Mouse (Mus musculus): ENCODE measurements around the gene Morn3. TPM values are rescaled to one million over a fixed set of nuclear protein-coding genes. Genes with fewer than 3 reads are reported as not detected.

Gene Morn3
- polyA plus RNA-seq, 1 experiment from 2014 or later, result 1.0 TPM

Other genes starting within 250 kb of the Morn3 start
- 522 and 525 TPM in 2 replicates for gene Anapc5, start 225.7 kb downstream of the Morn3 start, polyA plus RNA-seq (2014; fragmentation: Nextera tagmentation; extraction: Ambion mirVana)
- gene Rnf34, start 197.0 kb downstream of the Morn3 start, polyA plus RNA-seq (2014; fragmentation: Nextera tagmentation; extraction: Ambion mirVana), result 56.8 and 61.5 TPM in 2 replicates
- gene Kdm2b, start 57.2 kb downstream of the Morn3 start, polyA plus RNA-seq (2014; fragmentation: Nextera tagmentation; extraction: Ambion mirVana), result 59.9 and 67.6 TPM in 2 replicates
- 10.1 and 12.7 TPM in 2 replicates for gene Orai1, start 31.9 kb downstream of the Morn3 start, polyA plus RNA-seq (2014; fragmentation: Nextera tagmentation; extraction: Ambion mirVana)
- gene Tmem120b, start 21.4 kb upstream of the Morn3 start, polyA plus RNA-seq (2014; fragmentation: Nextera tagmentation; extraction: Ambion mirVana), result 7.8 and 9.0 TPM in 2 replicates
- gene Rhof, start 85.7 kb upstream of the Morn3 start, polyA plus RNA-seq (2014; fragmentation: Nextera tagmentation; extraction: Ambion mirVana), result 1.7 and 2.0 TPM in 2 replicates
- gene Setd1b, start 95.2 kb upstream of the Morn3 start, polyA plus RNA-seq (2014; fragmentation: Nextera tagmentation; extraction: Ambion mirVana), result 11.0 and 14.2 TPM in 2 replicates
- gene Psmd9, start 122.4 kb upstream of the Morn3 start, polyA plus RNA-seq (2014; fragmentation: Nextera tagmentation; extraction: Ambion mirVana), result 73.5 and 78.7 TPM in 2 replicates
- gene Hpd, start 135.7 kb upstream of the Morn3 start, polyA plus RNA-seq (2014; fragmentation: Nextera tagmentation; extraction: Ambion mirVana), result not detected in 2 replicates
- gene Wdr66, start 205.1 kb upstream of the Morn3 start, polyA plus RNA-seq (2014; fragmentation: Nextera tagmentation; extraction: Ambion mirVana), result 5.6 and 8.6 TPM in 2 replicates

Data from hindbrain, embryonic 11.5 days (tissue).